Comparison of ENCODE assay signal across 9 mouse cellular contexts in genomic region chr13:83604320-83604719, GRCm38 (mm10).
DNase-seq lines count a peak whose midpoint lies in the region; ATAC-seq lines count a peak whose summit lies in the region.
"Had no signal": no experiment of that assay in that cellular context is flagged by ENCODE, and none has a peak within 500 bp of the region (broad histone marks: within the 10 kb centered on the region; RNA-seq: fewer than 3 reads in every experiment).

No protein-coding gene starts in this region.

- no peak overlapping the region for H3K4me3 ChIP-seq in hindbrain, embryonic 15.5 days
- no peak overlapping the region for H3K4me3 ChIP-seq in hindbrain, embryonic 12.5 days
- no peak overlapping the region for H3K4me3 ChIP-seq in midbrain, embryonic 15.5 days
- H3K4me3 ChIP-seq: liver, embryonic 13.5 days had no signal

- DNase-seq in 3T3-L1 (ENCODE audit: low read depth, low spot score) (peak; percentile 42), MN1 (ENCODE audit: low spot score) (no peak)
- DNase-seq in adrenal gland, postnatal 25 days = peak; percentile 51
- DNase-seq in heart, adult 9 months (ENCODE audit: low spot score in 2 of 2) = peak; percentile 47 to 54
- DNase-seq in thymus, postnatal 10 days (ENCODE audit: low spot score in 2 of 2) = no peak
- DNase-seq: liver, embryonic 13.5 days had no signal

- H3K4me1 ChIP-seq in hindbrain, embryonic 15.5 days (replicated peaks) = peaks cover 17% of the 10 kb centered on the region
- H3K4me1 ChIP-seq in hindbrain, embryonic 12.5 days = peaks cover 13% of the 10 kb centered on the region
- peaks cover 17% of the 10 kb centered on the region for H3K4me1 ChIP-seq in midbrain, embryonic 15.5 days

- ATAC-seq in hindbrain, embryonic 15.5 days (ENCODE audit: low FRiP score, low read depth) = no peak
- ATAC-seq in hindbrain, embryonic 12.5 days (ENCODE audit: low FRiP score) = no peak
- 0 out of 2 replicates have a peak, but pooled peaks have one; percentile 57 for ATAC-seq in midbrain, embryonic 15.5 days (replicated peaks)

- 0 out of 2 replicates have a peak overlapping the region, but pooled peaks have one; percentile 11 for H3K27ac ChIP-seq in hindbrain, embryonic 15.5 days (replicated peaks)
- H3K27ac ChIP-seq in hindbrain, embryonic 12.5 days = no peak overlapping the region
- no peak overlapping the region for H3K27ac ChIP-seq in midbrain, embryonic 15.5 days
- H3K27ac ChIP-seq: liver, embryonic 13.5 days had no signal

- no peak overlapping the region for H3K9ac ChIP-seq in hindbrain, embryonic 15.5 days
- no peak overlapping the region for H3K9ac ChIP-seq in hindbrain, embryonic 12.5 days
- no peak overlapping the region for H3K9ac ChIP-seq in midbrain, embryonic 15.5 days
- H3K9ac ChIP-seq: liver, embryonic 13.5 days had no signal

- WGBS in hindbrain, embryonic 15.5 days = 33% methylated on average over 3 of the region's 3 CpGs
- WGBS in hindbrain, embryonic 12.5 days = 44% methylated on average over 3 of the region's 3 CpGs
- WGBS in midbrain, embryonic 15.5 days = 19% methylated on average over 3 of the region's 3 CpGs

- no peaks in the 10 kb centered on the region for H3K36me3 ChIP-seq in hindbrain, embryonic 15.5 days
- H3K36me3 ChIP-seq in hindbrain, embryonic 12.5 days = no peaks in the 10 kb centered on the region
- no peaks in the 10 kb centered on the region for H3K36me3 ChIP-seq in midbrain, embryonic 15.5 days (replicated peaks)
- H3K36me3 ChIP-seq: liver, embryonic 13.5 days had no signal

- no peaks in the 10 kb centered on the region for H3K27me3 ChIP-seq in hindbrain, embryonic 15.5 days
- H3K27me3 ChIP-seq in hindbrain, embryonic 12.5 days = no peaks in the 10 kb centered on the region
- no peaks in the 10 kb centered on the region for H3K27me3 ChIP-seq in midbrain, embryonic 15.5 days (replicated peaks)
- H3K27me3 ChIP-seq: liver, embryonic 13.5 days had no signal

- no peaks in the 10 kb centered on the region for H3K9me3 ChIP-seq in hindbrain, embryonic 15.5 days
- H3K9me3 ChIP-seq in hindbrain, embryonic 12.5 days (replicated peaks) = no peaks in the 10 kb centered on the region
- H3K9me3 ChIP-seq in midbrain, embryonic 15.5 days = no peaks in the 10 kb centered on the region
- H3K9me3 ChIP-seq: liver, embryonic 13.5 days had no signal

- no peak overlapping the region for H3K4me2 ChIP-seq in hindbrain, embryonic 15.5 days
- H3K4me2 ChIP-seq in hindbrain, embryonic 12.5 days (replicated peaks) = no peak overlapping the region
- no peak overlapping the region for H3K4me2 ChIP-seq in midbrain, embryonic 15.5 days
- H3K4me2 ChIP-seq: liver, embryonic 13.5 days had no signal

Comparison
In these comparisons a context has a peak if more than half of its experiments do, and no peak if none do; other contexts are left out.
1. DNase-seq: peak in 3T3-L1 (single experiment), adrenal gland, postnatal 25 days (single experiment) and heart, adult 9 months (2 of 2); none in MN1 (single experiment) and thymus, postnatal 10 days (0 of 2).